Mouse (Mus musculus): ENCODE data around the gene Ryr1. TPM values are rescaled to one million over a fixed set of nuclear protein-coding genes. Genes with fewer than 3 reads are reported as not detected.

Gene Ryr1
- total RNA-seq, 2 experiments from 2014 or later = under 0.01 TPM; not detected in 1

GRCm38 (mm10) chr7:29043016-29043673 lies 81.8 kb downstream of the Ryr1 start:
- ATAC-seq (replicated peaks; ENCODE audit: low FRiP score, poor library complexity, severe bottlenecking) = no peak

- ATAC-seq (replicated peaks; ENCODE audit: low FRiP score, poor library complexity, severe bottlenecking) = no peak
Measured at GRCm38 (mm10) chr7:29041194-29041593, 83.8 kb downstream of the Ryr1 start.

- ATAC-seq (replicated peaks; ENCODE audit: low FRiP score, poor library complexity, severe bottlenecking) = peak; percentile 62; the same call in 1 of the 2 replicates
Measured at GRCm38 (mm10) chr7:29039985-29040661, 84.9 kb downstream of the Ryr1 start.

DNA sequence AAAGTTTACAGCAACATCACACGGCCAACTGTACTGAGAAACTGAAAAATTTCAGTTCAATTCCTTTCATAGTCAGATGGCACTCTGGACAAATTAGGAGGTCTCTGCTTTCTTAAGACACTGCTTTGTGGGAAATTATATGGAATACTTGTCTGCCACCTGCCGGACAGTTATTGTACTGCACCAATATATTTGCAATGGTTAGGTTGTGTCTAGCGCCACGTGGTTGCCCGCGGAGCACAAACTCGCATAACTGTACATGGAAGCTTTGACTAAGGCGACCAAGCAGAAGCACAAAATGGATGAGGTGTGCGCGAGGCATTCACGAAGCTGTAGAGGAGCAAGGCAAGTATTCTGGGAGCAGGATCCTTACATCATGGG lies 85.4 kb downstream of the Ryr1 start:
- ATAC-seq (replicated peaks; ENCODE audit: low FRiP score, poor library complexity, severe bottlenecking) = peak; percentile 81

GRCm38 (mm10) chr7:29037261-29037660 lies 87.7 kb downstream of the Ryr1 start:
- ATAC-seq (replicated peaks; ENCODE audit: low FRiP score, poor library complexity, severe bottlenecking) = no peak

- ATAC-seq (replicated peaks; ENCODE audit: low FRiP score, poor library complexity, severe bottlenecking) = no peak
Measured at GRCm38 (mm10) chr7:29032685-29033084, 92.3 kb downstream of the Ryr1 start.

DNA sequence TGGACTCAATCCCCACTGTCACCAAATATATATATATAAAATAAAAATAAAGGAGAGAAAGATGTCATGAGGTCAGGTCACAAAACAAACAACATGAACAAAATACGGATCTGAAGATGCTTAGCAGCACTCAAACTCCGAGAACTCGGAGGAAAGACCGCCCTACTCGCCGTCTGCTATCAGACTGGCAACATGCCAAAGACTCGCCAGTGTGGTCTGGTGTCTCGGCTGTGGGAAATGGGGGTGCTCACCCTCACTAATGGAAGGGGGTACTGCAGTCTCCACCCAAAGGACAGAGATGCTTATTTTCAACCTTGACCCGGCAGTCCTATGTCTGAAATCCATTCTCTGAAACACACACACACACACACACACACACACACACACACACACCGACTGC lies 93.3 kb downstream of the Ryr1 start:
- no peak for ATAC-seq (replicated peaks; ENCODE audit: low FRiP score, poor library complexity, severe bottlenecking)

DNA sequence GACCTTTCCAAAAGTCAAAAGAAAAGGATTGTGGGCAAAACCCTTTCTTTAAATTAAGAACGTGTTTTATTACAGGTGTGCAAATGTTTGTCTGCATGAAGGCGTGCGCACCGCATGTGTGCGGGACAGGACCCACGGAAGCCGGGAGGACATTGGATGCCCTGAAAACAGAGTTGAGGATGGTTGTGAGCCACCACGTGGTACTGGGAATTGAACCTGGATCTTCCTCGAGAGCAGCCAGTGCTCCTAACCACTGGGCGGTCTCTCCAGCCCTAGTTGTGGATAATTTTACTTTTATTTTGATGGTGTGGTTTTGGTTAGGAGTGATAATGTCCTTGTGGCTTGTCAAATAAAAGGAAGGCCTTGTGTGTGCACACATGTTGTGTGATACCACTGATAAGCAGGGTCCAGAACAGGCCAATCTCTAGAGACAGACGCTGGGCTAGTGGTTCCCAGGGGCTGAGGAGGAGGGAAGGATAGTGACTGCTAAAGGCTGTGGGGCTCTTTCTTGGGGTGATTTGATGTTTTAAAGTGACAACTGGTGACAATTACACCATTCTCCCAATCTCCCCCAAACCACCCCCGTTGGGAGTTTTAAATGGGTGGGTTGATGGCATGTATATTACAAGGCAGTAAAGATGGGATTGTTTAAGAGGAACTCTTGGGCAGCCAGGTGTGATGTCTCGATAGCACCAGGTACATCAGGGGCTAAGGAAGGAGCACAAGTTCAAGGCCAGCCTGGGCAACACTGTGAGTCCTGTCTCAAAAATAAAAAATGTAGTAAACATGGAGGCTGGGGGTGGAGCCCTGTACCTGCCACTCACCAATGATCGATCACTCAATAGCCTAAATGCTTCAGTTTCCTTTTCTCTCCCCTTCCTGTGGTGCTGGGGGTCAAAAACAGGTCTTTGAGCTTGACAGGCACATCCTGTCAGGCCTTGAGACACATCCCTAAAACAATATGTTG lies 95.0 kb downstream of the Ryr1 start:
- ATAC-seq (replicated peaks; ENCODE audit: low FRiP score, poor library complexity, severe bottlenecking) = peak; percentile 93

DNA sequence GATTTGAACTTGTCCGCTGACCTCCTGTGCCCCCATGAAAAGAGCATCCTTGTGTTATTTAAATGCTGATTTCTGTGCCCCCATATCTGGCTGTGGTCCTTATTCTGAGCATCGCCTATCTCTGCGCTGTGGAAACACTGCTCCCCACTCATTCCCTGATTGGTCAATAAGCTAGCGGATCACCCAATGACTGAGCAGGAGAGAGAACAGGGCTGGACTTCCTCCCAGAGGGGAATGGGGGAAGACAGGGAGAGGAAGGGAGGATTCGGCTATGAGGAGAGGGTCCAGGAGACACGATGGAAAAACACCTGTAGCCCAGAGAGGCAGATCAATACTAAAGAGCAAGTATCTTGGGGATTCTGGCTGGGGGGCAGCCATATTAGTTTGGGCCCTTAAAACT lies 96.2 kb downstream of the Ryr1 start:
- no peak for ATAC-seq (replicated peaks; ENCODE audit: low FRiP score, poor library complexity, severe bottlenecking)

GRCm38 (mm10) chr7:29026811-29027210 lies 98.2 kb downstream of the Ryr1 start:
- no peak for ATAC-seq (replicated peaks; ENCODE audit: low FRiP score, poor library complexity, severe bottlenecking)

DNA sequence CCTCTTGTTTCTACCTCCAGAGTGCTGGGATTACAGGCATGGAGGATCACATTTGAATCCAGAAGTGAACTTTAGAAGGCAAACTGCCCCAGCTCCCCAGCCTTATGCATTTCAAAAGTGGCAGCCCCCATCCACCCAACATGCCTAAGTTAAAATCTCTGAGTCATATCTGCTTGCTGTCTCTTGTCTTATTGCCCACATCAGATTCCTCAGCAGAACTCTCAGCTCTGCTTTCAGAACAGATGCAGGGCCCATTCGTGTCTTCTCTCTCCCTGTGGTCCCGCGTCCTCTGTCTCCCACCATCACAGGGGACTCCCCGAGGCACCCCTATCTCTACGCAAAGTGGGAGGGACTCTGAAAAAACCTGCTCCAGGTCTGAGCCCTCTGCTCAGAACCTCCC lies 98.8 kb downstream of the Ryr1 start:
- ATAC-seq (replicated peaks; ENCODE audit: low FRiP score, poor library complexity, severe bottlenecking) = no peak

DNA sequence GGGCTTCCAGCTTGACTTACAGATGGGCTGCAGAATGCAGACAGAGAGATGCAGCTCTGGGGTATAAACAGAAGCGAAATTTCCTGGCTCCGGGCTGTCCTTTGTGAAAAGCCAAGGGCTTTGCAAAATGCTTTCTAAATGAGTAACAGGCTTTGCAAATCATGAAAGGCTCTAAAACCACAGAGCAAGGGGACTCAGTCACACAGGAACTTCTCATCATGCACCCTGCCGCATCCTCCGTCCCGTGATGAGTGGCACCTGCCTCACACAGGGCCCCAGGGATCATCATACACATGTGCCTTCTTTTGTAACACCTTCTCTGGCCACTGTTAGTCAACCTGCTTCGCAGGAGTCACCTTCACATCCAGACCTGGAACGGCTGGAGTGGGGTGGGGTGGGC lies 99.4 kb downstream of the Ryr1 start:
- no peak for ATAC-seq (replicated peaks; ENCODE audit: low FRiP score, poor library complexity, severe bottlenecking)

- no peak for ATAC-seq (replicated peaks; ENCODE audit: low FRiP score, poor library complexity, severe bottlenecking)
Measured at GRCm38 (mm10) chr7:29023514-29023913, 101.5 kb downstream of the Ryr1 start.

GRCm38 (mm10) chr7:29022479-29022878 lies 102.5 kb downstream of the Ryr1 start:
- no peak for ATAC-seq (replicated peaks; ENCODE audit: low FRiP score, poor library complexity, severe bottlenecking)

DNA sequence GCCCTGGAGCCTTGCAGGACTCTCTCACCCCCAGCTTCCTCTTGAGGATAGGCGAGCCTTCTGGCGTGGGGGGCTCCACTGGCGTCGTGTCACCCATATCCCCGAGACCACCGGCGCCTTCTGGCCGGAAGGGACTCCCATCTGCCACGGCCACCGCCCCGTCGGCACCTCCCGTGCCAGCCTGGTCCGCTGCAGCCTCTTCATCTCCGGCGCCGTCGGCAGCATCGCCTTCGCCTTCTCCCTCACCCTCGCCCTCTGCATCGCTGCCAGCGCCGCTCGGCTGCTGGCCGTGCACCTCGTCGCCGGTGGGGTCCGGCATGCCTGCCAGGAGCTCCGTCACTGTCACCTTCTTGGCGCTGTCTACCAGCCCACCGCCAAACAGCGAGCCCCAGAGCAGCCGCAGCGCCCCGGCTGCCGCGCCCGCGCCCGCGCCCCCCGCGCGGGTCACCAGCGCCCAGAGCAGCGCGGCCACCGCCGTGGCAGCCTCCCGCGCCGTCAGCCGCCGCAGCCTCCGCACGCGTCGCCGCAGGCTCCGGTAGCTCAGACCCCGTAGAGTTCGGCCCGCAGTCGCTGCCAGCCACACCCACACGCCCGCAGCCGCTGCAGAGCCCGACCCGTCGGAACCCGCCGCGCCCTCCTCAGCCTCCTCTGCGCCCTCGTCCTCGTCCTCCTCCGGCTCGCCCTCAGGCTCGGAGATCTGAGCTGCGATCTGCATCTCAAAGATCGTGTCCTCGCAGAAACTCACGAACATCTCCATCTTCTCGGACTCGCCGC lies 105.3 kb downstream of the Ryr1 start:
- no peak for ATAC-seq (replicated peaks; ENCODE audit: low FRiP score, poor library complexity, severe bottlenecking)

DNA sequence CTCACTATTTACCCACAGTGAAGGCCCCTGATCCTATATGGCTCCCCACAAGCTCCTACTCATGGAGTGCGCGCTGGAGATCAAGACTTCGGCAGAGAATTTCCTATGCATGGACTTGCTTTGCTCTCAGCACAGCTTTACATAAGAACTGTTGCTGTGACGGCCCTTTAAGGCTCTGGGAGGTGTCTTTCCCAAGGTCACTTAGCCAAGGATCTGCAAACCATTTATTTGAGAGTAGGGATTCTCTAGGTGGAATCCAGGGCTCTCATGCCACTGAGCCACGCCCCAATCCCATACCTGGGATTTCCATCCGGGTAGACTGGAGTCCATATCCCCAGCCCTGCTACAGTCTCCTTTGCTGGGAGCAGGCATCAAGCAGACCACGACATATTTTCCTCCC lies 107.8 kb downstream of the Ryr1 start:
- no peak for ATAC-seq (replicated peaks; ENCODE audit: low FRiP score, poor library complexity, severe bottlenecking)

DNA sequence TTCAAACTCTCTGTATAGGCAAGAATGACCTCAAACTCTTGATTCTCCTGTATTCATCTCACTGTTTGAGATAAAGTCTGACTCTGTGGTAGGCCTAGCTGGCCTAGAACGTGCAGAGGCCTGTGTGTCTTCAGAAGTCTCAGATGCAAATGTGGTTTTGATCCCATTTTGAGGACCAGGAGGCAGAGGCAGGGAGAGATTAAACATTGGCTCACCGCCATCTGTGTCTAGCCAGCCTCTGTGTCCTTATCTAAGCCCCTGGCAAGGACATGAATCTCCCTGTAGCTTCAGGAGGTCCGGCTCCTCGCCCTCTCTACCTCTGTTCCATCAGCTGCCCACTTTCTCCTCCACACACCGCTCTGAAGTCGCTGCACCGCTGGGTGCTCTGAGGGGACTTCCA lies 108.5 kb downstream of the Ryr1 start:
- ATAC-seq (replicated peaks; ENCODE audit: low FRiP score, poor library complexity, severe bottlenecking) = peak; percentile 51; the same call in 1 of the 2 replicates

DNA sequence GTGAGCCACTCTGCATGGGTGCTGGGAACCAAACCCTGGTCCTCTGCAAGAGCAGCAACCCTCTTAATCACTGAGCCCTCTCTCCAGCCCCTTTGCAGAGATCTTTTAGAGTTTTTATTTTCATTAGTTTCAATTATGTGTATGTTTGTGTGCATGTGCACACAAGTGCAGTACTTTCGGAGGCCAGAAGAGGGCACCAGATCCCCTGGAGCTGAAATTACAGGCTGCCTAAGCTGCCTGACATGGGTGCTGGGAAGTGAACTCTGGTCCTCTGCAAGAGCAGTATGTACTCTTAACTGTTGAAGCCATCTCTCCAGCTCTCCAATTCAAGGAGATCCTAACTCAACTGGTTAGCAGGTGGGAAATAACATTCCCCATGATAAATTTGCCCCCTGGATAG lies 110.0 kb downstream of the Ryr1 start:
- ATAC-seq (replicated peaks; ENCODE audit: low FRiP score, poor library complexity, severe bottlenecking) = no peak

- ATAC-seq (replicated peaks; ENCODE audit: low FRiP score, poor library complexity, severe bottlenecking) = no peak
Measured at GRCm38 (mm10) chr7:29008714-29009113, 116.3 kb downstream of the Ryr1 start.

- ATAC-seq (replicated peaks; ENCODE audit: low FRiP score, poor library complexity, severe bottlenecking) = no peak
Measured at GRCm38 (mm10) chr7:29008171-29008570, 116.8 kb downstream of the Ryr1 start.

Data from erythroid progenitor cell, adult 5-6 weeks (primary cell).